Mouse (Mus musculus) gastrocnemius, adult 18-20 months (tissue): ENCODE results near the gene Cdc42bpb. TPM values are rescaled to one million over a fixed set of nuclear protein-coding genes. Genes with fewer than 3 reads are reported as not detected.

Source experiments
- DNase-seq: peaks from one replicate; pipeline ENCODE4 v3.0.0; 2021; ENCODE audit warnings: low spot score
- total RNA-seq, 2 experiments: library from RNA; stranded (reverse); gene quantifications; 2 replicates each; pipeline ENCODE4 v1.2.3; 2021

Cdc42bpb gene
- total RNA-seq, 2 experiments from 2014 or later, result 17.3 to 21.2 TPM

DNA sequence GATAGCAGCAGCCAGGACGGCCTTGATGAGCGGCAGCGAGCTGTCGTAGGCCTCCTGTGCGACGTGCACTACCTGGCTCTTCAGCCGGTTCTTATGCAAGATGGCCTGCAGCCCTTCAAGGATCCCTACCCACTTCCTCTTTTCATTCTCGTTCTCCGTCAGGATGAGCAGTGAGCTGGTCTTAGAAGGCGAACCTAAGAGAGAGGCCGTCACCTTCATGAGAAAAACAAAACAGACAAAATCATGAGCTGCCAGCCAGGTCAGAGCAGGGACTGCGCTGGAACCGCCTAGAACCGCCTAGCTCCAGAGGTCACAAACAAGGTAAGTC is 75.5 kb downstream of the Cdc42bpb start:
- no peak for DNase-seq

DNA sequence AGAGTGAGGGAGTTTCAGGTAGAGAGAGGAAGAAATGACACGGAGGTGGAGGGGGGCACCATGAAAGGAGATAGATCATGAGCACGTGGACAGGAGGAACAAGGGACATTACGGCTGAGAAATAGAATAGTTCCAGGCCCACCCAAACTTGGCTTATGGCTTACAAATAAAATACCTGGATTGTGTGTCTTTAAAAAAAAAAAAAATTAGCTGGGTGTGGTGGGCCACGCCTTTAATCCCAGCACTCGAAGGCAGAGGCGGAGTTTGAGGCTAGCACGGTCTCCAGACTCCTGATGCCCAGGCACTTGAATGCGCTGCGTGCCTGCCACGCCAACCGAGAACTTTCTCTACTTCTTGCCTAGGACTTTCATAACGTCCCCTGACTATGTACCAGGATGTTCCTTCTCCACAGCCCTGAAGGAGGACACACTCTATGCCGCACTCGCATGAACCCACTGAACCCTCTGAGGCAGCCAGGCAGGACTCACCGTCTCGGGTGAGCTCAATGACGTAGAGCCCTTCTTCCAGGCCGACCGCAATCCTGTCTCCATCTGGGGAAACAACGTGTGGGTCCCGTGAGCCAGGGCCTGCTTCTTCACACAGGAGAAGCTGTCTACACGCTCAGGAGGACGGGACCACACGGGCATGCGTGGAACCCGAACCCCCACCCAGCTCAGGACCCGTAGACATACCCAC is 76.0 kb downstream of the Cdc42bpb start:
- no peak for DNase-seq

DNA sequence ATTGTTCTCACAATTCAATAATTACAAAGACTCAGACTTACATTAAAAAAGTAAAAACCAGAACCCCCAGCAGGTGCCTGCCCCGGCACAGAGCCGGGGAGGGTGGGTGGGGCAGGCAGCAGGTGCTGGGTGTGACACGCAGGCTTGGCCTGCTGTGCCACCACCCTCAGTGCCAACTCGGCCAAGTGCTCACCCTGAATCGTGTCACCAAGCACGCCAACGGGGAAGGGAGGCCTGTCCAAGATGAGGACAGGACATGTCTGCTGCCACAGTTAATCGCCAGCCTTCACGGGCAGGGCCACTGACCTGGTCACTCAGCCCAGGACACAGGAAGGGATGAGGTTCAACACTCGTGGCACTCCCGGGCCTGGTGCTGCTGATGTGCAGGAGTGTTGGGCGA is 84.5 kb downstream of the Cdc42bpb start:
- DNase-seq, result peak; percentile 69

DNA sequence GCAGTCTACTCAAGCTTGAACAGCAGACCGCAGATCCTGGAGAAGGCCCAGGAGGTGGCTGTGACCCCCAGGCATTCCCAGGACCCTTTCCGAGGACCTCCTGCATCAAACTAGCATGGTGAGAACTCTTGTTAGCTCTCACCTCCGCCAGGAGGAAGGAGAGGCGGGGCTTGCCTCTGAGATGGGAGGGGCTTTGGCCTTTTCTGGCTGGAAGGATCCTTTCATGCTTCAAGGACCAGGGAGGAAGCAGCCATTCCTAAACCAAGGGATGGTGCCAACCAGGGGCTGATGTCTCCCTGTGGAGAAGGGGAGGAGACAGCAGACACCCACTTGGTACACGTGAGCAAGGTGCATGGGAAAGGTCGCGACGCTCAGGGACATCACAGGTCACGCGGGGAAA is 93.0 kb downstream of the Cdc42bpb start:
- DNase-seq, result no peak

DNA sequence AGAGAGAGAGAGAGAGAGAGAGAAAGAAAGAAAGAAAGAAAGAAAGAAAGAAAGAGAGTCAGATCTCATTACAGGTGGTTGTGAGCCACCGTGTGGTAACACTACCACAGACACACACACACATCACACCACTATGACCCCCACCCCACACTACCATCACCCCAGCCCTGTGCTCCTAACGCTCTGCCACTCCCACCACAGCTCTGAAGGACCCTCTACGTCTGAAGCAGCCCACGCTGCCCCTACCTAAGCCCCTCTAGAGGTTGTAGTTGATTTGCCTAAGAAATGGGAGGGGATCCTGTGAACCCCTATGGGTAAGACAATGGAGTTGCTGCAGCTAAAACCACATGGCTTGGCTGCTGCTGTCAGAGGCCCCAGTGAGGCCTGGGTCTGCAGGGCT is 93.9 kb downstream of the Cdc42bpb start:
- no peak for DNase-seq

DNA sequence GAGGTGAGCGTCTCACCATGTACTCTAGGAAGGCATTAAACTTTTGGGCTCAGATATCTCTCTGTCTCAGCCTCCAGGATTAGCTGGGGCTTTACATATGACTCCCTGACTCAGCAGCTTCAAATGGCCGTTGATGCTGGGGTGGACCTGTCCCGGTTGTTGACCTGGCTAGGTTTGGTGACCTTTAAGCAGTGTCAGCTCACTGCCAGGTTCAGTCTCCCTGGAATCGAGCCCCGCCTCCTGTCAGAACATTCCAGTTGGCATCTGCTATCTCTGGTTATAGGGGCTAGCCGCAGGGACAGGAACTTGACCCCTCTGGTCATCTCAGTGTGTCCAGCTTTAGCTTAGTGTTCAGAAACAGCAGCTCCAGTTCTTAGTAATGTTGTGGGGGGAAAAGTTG is 101.1 kb downstream of the Cdc42bpb start:
- peak; percentile 58 for DNase-seq

DNA sequence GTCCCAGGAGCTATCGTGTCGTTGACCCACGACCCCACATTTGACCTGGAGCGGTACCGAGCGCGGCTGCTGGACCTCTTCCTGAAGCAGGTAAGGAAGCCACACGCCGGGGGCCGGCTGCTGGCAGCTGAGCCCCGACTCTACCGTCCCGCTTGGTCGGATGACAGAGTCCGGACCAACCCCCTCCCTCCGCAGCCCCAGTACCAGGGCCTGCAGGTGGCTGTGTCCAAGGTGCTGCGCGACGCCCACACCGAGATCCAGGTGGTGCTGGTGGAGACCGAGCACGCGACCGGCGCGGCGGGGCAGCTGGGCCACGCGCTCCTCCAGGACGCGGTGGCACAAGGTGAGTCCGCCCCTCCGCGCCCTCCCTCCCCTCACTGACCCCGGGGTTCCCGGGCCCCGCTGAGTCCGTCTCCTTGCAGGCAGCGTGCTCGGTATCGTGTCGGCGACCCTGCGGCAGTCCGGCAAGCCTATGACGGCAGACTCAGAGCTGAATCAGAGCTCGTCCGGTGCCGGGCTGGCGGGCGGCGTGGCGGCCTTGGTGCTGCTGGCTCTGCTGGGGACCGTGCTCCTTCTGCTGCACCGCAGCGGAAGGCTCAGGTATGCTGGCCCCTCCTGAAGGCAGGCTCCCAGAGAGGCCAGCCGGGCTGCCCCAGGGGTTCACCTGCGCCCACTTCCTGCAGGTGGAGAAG is 102.2 kb downstream of the Cdc42bpb start:
- DNase-seq, result no peak

DNA sequence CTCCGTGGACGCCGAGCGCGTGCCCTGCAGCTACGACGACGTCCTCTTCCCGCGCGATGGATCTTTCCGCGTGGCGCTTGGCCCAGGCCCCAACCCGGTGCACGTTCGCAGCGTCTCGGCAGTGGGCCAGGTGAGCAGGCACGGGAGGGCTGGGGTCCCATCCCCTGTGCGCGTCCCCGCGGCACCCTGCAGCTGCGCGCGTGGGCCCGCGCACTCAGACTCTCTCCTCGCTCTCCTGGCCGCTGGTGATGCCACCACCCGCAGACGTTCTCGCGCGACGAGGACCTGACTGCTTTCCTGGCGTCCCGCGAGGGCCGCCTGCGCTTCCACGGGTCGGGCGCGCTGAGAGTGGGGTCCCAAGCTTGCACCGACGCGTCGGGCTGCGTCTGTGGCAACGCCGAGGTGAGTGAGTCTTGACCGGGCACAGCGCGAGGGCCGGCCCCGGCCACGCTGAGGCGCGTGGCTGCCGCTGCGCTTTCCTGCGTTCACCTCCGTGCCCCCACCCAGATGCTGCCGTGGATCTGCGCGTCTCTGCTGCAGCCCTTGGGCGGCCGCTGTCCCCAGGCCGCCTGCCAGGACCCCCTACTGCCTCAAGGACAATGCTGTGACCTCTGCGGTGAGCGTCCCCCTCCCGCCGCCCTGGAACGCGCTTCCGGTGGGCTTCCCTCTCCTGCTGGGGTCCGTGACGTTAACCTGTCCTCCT is 102.9 kb downstream of the Cdc42bpb start:
- no peak for DNase-seq

DNA sequence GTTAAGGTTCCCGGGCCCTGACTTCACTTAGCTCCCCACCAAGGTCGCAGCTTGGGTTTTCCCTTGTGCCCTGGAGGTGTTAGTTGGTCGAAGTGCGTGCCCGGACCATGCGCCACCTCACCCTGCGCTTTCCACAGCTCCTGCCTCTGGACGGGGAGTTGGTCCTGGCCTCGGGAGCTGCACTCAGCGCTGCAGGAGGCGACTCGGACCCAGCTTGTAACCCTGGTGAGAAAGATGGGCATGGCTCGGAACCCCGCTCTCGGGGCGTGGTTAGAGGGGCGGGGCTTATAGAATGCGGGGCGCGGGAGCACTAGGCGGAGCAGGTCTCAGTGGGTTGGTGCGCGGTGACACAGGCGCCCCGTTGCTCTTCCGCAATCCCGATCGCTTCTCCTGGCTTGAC is 103.5 kb downstream of the Cdc42bpb start:
- no peak for DNase-seq

DNA sequence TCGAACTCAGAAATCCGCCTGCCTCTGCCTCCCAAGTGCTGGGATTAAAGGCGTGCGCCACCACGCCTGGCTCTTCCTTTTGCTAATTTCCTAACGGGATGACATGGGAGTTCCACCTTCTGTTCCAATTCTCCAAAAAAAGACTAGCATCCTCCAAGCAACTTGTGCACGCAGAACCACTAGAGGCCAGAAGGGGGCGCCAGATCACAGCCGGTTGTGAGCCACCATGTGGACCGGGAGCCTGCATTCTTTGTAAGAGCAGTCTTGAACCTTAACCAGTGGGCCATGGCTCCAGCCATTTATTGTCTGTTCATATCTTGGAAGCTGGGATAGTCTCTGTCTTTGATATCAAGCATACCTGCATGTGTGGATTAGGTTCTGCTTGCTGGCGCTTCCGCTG is 105.1 kb downstream of the Cdc42bpb start:
- peak; percentile 72 for DNase-seq

DNA sequence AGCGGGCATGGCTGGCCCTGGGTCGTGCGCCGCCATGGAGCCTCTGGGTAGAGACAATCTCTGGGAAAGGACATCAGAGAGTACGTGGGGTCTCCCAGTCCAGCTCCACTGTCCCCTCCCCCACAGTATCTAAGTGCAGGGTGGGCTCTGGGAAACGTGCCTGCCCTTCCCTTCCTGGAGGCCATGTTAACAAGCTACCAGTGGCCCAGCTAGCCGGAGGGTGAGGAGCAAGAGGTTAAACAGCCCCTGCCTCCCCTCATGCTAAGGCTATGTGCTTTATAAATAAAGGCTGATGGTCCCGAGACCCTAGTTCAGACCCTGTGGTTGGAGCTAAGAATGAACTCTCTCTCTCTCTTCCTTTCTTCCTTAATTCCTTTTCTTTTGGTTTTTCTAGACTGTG is 105.6 kb downstream of the Cdc42bpb start:
- no peak for DNase-seq

DNA sequence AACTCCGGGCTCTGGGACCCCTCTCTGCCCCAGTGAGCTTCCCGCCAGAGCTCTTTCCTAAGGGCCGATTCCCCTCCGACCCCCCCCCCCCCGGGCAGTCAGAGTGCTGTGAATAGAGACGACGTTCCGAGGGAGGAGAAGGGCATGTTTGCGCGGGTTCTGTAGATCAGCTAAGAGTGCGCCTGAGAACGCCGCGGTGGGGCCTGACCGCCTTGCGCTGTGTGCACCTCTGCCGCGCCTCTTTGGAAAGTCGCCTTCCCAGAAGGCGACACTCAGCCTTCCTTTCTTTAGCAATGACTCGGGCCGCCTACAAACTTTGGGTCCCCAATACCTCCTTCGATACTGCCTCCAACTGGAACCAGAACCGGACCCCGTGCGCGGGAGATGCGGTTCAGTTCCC is 106.1 kb downstream of the Cdc42bpb start:
- DNase-seq, result no peak

DNA sequence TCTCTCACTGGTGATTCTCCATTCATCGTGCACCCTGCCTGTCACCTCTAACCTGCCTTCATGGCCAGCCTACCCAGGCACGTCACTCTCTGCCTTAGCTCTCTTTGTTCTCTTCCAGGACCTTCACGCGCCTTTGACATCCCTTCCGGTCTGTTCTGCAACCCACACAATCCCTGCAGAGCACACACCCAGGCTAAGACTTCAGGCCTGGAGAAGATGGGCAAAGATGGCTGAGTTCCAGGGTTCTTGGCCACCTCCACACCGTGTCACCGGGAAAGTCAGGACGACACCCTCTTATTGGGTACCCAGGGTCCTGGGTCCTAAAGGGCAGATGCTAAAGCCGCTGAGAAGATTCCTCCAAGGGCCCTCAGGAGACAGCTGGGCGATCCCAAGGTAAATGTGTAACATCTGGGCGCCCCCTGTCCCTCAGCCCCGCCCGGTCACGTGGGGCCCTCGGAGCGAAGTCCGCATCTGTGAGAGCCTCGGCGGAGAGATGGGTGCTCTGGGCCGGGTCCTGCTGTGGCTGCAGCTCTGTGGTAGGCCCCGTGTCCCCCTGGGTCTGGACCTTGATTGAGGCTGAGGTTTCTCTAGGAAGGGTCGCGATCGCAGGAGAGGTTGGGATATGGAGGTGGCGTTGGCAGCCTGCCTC is 106.8 kb downstream of the Cdc42bpb start, which contains the start of gene Amn:
TSS of gene Amn (plus strand) at position 467 of the 649 bp plus-strand sequence.
- no peak for DNase-seq

DNA sequence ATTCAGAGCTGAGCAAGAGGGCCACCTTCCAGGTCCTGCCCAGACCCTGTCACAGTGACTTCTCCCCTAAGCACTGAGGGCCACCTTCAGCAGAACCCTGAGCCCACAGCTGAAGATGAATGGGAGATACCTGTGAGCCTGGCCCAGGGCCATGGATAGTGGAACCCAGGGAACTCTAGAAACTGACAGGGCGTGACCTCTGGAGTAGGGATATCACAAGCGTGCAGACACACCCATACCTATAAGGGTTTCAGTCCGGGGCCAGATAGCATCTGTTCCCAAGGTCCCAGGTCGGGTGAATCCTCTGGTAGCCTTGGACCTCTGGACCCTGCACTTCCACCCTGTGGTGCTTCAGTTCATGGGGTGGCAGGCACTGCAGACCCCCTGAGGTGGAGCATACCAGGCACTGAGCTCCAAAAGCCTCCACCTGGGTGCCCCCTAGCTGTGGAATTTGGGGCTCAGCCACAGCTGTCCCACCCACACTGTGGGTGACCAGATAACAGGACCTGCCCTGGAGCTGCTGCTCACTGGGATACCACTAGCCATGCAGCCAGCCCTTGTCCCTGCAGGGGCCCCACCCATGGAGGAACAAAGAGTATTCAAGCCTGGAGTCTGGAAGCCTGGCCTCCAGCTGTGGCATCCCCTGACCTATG is 109.7 kb downstream of the Cdc42bpb start:
- no peak for DNase-seq

DNA sequence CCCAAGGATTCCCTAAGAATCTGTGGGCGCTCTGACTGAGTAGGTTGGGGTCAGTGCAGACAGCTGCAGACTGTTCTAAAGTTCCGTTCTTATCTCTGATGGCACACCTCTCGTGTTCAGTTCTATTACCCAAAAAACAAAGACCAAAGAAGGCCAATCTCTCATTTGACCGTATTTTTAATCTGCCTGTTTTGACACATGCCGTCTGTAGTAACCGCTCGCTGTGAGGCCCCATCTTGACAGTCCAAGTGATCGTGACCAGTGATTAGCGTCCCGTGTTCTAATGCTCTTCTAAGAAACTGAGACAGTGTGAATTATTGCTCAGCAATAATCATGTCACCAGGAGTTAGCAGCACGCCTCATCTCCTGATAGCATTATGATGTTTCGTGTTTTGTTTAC is 110.9 kb downstream of the Cdc42bpb start:
- DNase-seq, result no peak

DNA sequence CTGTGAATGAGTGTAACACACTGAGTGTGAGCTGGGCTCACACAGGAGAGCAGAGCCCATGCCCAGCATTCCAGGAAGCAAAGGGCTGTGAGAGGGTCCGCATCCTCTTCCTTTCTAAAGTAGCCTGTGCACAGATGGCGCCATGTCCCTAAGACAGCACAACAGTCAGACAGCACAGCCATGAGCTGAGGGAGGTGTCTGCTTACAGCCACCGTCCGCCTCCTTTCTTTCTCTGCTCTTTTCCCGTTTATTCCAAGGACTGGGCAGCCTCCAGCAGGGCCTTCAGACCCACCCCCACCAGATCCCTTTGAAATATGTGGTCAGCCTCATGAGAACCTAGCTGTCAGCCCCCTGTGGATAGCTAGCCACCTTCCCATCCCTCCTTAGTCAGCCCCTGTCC is 112.3 kb downstream of the Cdc42bpb start:
- no peak for DNase-seq

DNA sequence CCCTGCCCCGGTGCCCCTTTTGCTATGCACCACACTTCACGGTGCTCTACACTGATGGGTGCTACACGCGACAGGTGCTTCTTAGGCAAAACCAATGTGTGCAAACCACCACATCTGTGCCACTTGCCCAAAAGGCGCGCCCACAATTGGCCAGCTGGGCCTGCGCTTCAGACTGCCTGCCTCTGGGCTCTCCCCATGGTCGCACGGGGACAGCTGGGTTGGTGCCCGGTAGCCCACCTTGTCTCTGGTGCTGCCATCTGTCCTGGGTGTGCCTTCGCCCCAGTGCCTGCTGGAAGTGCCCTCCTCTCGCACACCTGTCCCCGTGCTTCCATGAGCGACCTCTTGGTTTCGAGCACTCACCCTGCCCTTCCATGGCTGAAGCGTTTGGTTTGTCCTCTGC is 113.9 kb downstream of the Cdc42bpb start:
- no peak for DNase-seq

DNA sequence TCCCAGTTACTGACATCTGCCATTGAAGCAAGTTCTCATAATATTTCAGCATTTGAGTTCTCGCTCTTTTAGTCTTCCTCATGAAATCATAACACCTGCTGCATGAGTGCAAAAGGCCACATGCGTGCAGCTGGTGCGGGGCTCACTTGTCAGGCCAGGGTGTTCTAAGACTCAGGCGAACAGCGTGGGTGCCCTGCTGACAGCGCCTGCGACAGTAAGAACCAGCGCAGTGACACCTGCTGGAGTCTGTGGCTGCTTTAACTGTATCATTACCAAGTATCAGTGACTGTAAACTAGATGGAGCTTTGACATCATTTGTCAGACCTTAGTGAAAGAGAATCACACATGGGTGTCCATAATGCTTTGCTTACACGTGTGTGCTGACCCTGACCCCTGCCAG is 126.3 kb downstream of the Cdc42bpb start:
- DNase-seq, result no peak

DNA sequence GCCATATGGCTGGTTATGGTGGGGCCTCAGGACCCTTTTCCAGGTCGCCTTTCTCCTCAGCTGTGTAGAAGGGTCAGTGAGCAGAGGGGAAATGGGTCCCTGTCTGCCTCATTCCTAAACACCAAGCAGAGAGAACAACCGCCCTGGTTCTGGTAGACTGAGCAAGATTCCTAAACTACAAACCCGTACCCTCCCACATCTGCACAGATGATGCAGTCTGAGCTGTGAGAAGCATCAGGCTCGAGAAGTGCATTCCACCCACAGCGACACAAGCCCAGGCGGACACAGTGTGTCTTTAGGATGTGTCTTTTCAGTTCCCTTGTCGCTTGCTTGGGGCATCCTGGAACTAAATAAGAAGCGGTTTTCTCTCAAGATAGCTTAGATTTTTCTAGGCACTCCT is 127.4 kb downstream of the Cdc42bpb start:
- DNase-seq, result no peak

DNA sequence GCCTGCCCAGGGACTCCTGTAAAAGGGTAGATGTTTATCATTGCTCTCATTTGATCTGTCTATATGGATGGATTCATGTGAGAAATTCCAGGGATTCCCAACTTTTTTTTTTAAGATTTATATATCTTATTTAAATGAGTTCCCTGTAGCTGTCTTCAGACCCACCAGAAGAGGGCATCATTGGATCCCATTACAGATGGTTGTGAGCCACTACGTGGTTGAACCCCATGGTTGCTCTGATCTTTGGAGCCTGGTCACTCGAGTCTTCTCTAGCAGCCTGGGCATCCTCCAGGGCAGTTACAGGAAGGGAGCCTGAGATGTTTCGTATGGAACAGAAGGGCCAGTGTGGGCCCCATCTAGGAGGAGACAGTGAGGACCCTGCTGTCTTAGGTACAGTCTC is 128.4 kb downstream of the Cdc42bpb start:
- no peak for DNase-seq

DNA sequence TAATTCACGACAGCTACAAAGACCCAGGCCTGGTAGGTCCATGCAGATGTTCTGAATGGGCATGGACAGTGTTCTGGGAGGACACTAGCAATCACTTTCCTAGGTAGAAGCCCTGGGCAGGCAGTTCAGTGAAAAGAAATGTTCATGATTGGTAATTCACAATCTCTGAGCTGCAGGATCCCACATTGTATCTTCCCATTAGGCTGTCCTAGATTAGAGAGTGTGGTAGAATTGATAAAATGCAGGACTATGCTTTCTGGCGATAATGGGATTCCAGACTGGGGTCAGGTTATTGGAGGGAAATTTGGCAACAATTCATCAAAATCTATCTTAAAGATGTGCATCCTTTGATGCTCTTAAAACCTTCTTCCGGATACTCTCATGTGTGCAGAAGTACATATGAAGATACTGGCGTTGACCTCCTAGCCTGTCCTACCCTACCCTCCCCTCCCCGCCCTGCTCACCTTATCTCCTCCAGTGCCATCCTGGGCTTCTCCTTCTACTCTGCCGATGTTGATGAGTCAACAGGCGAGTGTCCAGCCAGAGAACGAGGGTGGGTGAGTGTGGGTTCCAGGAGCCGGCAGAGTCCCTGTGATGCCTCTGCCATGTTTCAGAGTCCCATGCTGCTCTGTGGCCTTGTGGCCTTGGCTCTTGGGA is 130.6 kb downstream of the Cdc42bpb start:
- DNase-seq, result no peak
